Mouse (Mus musculus) c-Kit-positive CD71-negative TER-119-negative erythroid progenitor cells, embryonic 14.5 days (primary cell): Measurements from ENCODE around the gene Ythdf2.
"Not testable (repeated sequence)": the region's sequence is repeated elsewhere in the genome, so short reads cannot be mapped to it uniquely, and the experiment has no call there.

ENCODE experiments used
- DNase-seq: peaks from one replicate; pipeline ENCODE4 v3.0.0-alpha.2; 2013; ENCODE audit warnings: low read depth

The Ythdf2 gene

GRCm38 (mm10) chr4:132211953-132212734 is at the start of gene Ythdf2:
TSS of gene Ythdf2 (minus strand) at chr4:132212303.
- peak; percentile 92 for DNase-seq

- DNase-seq = no peak
Measured at GRCm38 (mm10) chr4:132260404-132261379, 48.6 kb upstream of the Ythdf2 start.

- no peak for DNase-seq
Measured at GRCm38 (mm10) chr4:132259248-132259647, 47.1 kb upstream of the Ythdf2 start.

- no peak for DNase-seq
Measured at GRCm38 (mm10) chr4:132256384-132256783, 44.3 kb upstream of the Ythdf2 start.

GRCm38 (mm10) chr4:132254986-132255385 is 42.9 kb upstream of the Ythdf2 start:
- no peak for DNase-seq

GRCm38 (mm10) chr4:132253622-132254021 is 41.5 kb upstream of the Ythdf2 start:
- no peak for DNase-seq

- no peak for DNase-seq
Measured at GRCm38 (mm10) chr4:132253128-132253527, 41.0 kb upstream of the Ythdf2 start.

GRCm38 (mm10) chr4:132251596-132251995 is 39.5 kb upstream of the Ythdf2 start:
- DNase-seq = no peak

GRCm38 (mm10) chr4:132247451-132247997 is 35.4 kb upstream of the Ythdf2 start:
- DNase-seq = no peak

GRCm38 (mm10) chr4:132245643-132246042 is 33.5 kb upstream of the Ythdf2 start:
- DNase-seq = no peak

GRCm38 (mm10) chr4:132241208-132241607 is 29.1 kb upstream of the Ythdf2 start:
- DNase-seq = no peak

- DNase-seq = no peak
Measured at GRCm38 (mm10) chr4:132240367-132240766, 28.3 kb upstream of the Ythdf2 start.

- DNase-seq = no peak
Measured at GRCm38 (mm10) chr4:132238356-132238755, 26.3 kb upstream of the Ythdf2 start.

GRCm38 (mm10) chr4:132234710-132235109 is 22.6 kb upstream of the Ythdf2 start:
- no peak for DNase-seq

- DNase-seq = no peak
Measured at GRCm38 (mm10) chr4:132230422-132230821, 18.3 kb upstream of the Ythdf2 start.

- DNase-seq = not testable (repeated sequence)
Measured at GRCm38 (mm10) chr4:132222001-132222400, 9.9 kb upstream of the Ythdf2 start.

GRCm38 (mm10) chr4:132218439-132218838 is 6.3 kb upstream of the Ythdf2 start:
- not testable (repeated sequence) for DNase-seq

GRCm38 (mm10) chr4:132217781-132218180 is 5.7 kb upstream of the Ythdf2 start:
- no peak for DNase-seq

- DNase-seq = no peak
Measured at GRCm38 (mm10) chr4:132216602-132217001, 4.5 kb upstream of the Ythdf2 start.

- DNase-seq = peak; percentile 38
Measured at GRCm38 (mm10) chr4:132214847-132215246, 2.7 kb upstream of the Ythdf2 start.

GRCm38 (mm10) chr4:132211091-132211942 is 786 bp downstream of the Ythdf2 start:
- DNase-seq = no peak
